Mouse (Mus musculus) heart, embryonic 15.5 days (tissue): ENCODE measurements around the gene Ranbp6. TPM values are rescaled to one million over a fixed set of nuclear protein-coding genes. Genes with fewer than 3 reads are reported as not detected.

Experiments used
- ATAC-seq: fragments of 200-750 bp; cut with Nextera tagmentation; replicated peaks from 2 replicates; pipeline ENCODE4 v1.8.0; 2017; ENCODE audit warnings: low read depth, moderate TSS enrichment; ENCODE audit not compliant: insufficient number of reproducible peaks, insufficient read depth, low FRiP score
- H3K27ac ChIP-seq: fragments of 300-500 bp; sonication (generic); 2 replicates; pipeline ENCODE4 v1.5.1; 2015; ENCODE audit warnings: mild to moderate bottlenecking, inconsistent platforms
- H3K27me3 ChIP-seq: fragments of 300-500 bp; sonication (generic); 2 replicates; pipeline ENCODE4 v1.6.1; 2015; ENCODE audit warnings: inconsistent platforms
- H3K36me3 ChIP-seq: fragments of 300-500 bp; sonication (generic); 2 replicates; pipeline ENCODE4 v1.6.1; 2015; ENCODE audit warnings: mild to moderate bottlenecking, inconsistent platforms
- H3K4me1 ChIP-seq: fragments of 300-500 bp; sonication (generic); replicated peaks from 2 replicates; pipeline ENCODE4 v1.6.1; 2015; ENCODE audit warnings: inconsistent platforms
- H3K4me2 ChIP-seq: fragments of 300-500 bp; sonication (generic); 2 replicates; pipeline ENCODE4 v1.6.1; 2015; ENCODE audit warnings: inconsistent platforms, mild to moderate bottlenecking, moderate library complexity
- H3K4me3 ChIP-seq: fragments of 300-500 bp; sonication (generic); 2 replicates; pipeline ENCODE4 v1.5.1; 2015; ENCODE audit warnings: mild to moderate bottlenecking, inconsistent platforms
- H3K9ac ChIP-seq: fragments of 300-500 bp; sonication (generic); 2 replicates; pipeline ENCODE4 v1.6.1; 2015; ENCODE audit warnings: mild to moderate bottlenecking, inconsistent platforms
- H3K9me3 ChIP-seq: fragments of 300-500 bp; sonication (generic); replicated peaks from 2 replicates; pipeline ENCODE4 v1.6.1; 2016; ENCODE audit warnings: inconsistent platforms
- WGBS: fragments of 180-500 bp; shearing (Covaris S2); methylation state at CpG from one replicate; pipeline ENCODE4 v1.1.7; 2015; ENCODE audit warnings: mixed read lengths; 5-methylcytosine and 5-hydroxymethylcytosine counted together
- polyA plus RNA-seq: library from polyadenylated mRNA; unstranded; fragments of >200 nt; fragmentation: Nextera tagmentation; extraction: Ambion mirVana; gene quantifications from 2 replicates; pipeline ENCODE4 v1.2.1, GENCODE M21; 2015

Ranbp6 gene
- polyA plus RNA-seq, 1 experiment from 2014 or later, result 14.1 TPM

DNA sequence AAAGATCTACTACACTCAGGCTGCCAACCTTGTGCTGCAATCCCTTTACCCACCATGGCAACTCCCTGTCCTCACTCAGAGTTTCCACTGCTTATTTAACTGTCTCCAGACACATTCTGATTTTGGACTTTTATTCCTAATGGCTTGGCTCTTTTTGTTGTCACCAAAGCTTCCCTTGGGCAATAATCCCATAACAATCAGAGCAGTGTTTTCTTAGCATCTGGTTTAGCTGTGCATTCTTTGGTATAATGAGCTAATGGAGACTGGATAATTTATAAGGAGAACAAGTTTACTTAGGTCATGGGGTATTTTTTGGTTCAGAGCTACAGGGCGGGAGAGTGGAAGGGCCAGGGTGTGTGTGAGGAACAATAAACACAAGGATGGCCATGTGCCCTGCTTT is 25.4 kb upstream of the Ranbp6 start:
- Histone ChIP-seq H3K4me3 (no peak overlapping the region), H3K27ac (no peak overlapping the region), H3K4me2 (no peak overlapping the region), H3K27me3 (no peaks in the 10 kb centered on the region), H3K9me3 (no peaks in the 10 kb centered on the region), H3K36me3 (no peaks in the 10 kb centered on the region), H3K9ac (no peak overlapping the region), H3K4me1 (no peaks in the 10 kb centered on the region)
- ATAC-seq, result no peak
- WGBS, result 83% methylated on average over 1 of the region's 1 CpGs

DNA sequence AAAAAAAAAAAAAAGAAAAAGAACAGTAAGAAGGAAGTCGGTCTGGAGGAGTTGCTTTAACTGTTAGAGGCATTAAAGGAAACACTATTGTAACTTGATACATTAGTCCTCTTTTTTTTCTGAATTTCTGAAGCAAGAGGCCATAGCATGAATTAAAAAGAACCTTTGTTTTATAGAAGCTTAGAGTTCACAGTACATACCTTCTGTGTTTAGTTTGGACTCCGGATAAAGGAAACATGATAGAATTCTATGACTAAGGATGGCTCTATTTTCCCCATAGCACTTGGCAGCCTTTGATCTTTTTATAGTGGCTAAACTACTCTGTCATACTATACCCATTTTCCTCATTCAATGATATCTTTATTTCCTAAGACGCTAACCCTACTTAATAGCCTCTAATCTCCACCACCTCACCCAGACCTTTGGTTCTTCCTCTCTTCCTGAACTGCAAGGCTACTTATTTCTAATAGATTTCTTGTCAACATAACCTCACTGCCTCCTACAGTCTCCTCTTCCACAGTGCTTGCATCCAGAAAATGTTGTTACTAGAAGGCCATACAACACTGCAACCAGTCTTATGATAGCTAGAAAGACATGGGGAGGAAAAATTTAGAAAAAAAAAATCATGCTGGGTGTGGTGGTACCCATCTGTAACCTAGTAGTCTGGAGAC is 22.7 kb upstream of the Ranbp6 start:
- no peak overlapping the region for H3K4me2 ChIP-seq
- H3K9me3 ChIP-seq, result no peaks in the 10 kb centered on the region
- no peaks in the 10 kb centered on the region for H3K36me3 ChIP-seq
- 49% methylated on average over 3 of the region's 3 CpGs for WGBS
- no peaks in the 10 kb centered on the region for H3K4me1 ChIP-seq
- no peak overlapping the region for H3K9ac ChIP-seq
- no peak for ATAC-seq
- H3K27ac ChIP-seq, result no peak overlapping the region
- no peak overlapping the region for H3K4me3 ChIP-seq
- H3K27me3 ChIP-seq, result no peaks in the 10 kb centered on the region

DNA sequence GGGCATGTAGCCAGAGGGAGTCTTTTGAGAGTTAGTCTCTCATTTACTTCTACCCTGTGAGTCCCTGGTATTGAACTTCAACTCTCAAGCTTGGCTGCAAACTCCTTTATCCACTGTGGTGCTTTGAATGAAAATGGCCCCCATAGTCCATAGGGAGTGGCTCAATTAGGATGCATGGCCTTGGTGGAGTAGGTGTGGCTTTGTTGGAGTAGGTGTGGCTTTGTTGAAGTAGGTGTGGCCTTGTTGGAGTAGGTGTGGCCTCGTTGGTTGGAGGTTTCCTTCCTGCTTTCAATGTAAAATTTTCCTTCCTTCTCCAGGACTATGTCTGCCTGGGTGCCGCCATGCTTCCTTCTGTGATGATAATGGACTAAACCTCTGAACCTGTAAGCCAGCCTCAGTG is 18.1 kb upstream of the Ranbp6 start:
- ATAC-seq, result no peak

DNA sequence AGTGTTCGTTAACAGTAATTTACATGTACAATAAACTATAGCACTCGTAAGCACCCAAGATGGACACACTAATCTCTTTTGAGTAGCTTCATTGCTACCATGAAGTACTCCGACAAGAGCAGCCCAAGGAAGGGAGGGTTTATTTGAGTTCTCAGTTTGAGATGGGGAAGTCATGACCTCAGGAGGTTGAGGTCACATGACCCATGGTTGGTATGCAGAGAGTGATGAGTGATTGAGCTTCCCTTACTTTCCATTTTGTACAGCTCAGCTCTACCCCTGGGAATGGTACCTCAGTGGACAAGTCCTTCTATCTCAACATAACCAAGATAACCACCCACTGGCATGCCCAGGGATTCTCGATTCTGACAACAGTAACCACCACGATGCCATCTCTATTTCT is 15.8 kb upstream of the Ranbp6 start:
- WGBS, result 65% methylated on average over 5 of the region's 5 CpGs
- Histone ChIP-seq H3K27me3 (no peaks in the 10 kb centered on the region), H3K4me1 (no peaks in the 10 kb centered on the region), H3K27ac (no peak overlapping the region), H3K9ac (no peak overlapping the region), H3K4me3 (no peak overlapping the region), H3K9me3 (no peaks in the 10 kb centered on the region), H3K36me3 (no peaks in the 10 kb centered on the region), H3K4me2 (no peak overlapping the region)
- no peak for ATAC-seq

More for the DNA sequence above, 18.1 kb upstream of the Ranbp6 start:
- WGBS, result 69% methylated on average over 2 of the region's 2 CpGs
- Histone ChIP-seq H3K36me3 (no peaks in the 10 kb centered on the region), H3K4me1 (no peaks in the 10 kb centered on the region), H3K9ac (no peak overlapping the region), H3K27ac (no peak overlapping the region), H3K27me3 (no peaks in the 10 kb centered on the region), H3K4me2 (no peak overlapping the region), H3K4me3 (no peak overlapping the region), H3K9me3 (no peaks in the 10 kb centered on the region)

DNA sequence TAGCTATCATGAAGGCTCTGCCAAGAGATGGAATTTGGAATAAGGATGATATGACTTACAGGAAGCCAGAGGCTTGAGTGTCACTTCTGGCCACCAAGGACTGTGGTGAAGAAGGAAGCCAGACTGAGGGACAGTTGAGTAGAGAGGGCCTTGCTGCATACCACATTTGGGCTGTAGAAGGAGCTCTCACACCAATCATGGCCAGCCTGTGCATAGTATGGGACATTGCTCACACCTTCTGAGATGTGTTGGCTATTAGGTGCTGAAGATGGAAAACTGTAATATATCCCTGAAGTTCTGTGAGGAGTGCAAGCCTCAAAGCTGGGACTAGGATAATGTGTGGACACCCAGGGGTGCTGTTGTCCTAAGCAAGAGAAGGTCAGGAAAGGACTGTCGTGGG is 13.9 kb upstream of the Ranbp6 start:
- H3K4me3 ChIP-seq, result no peak overlapping the region
- H3K4me2 ChIP-seq, result no peak overlapping the region
- ATAC-seq, result 0 out of 2 replicates have a peak, but pooled peaks have one; percentile 55
- no peaks in the 10 kb centered on the region for H3K27me3 ChIP-seq
- no peak overlapping the region for H3K27ac ChIP-seq
- 67% methylated on average over 1 of the region's 1 CpGs for WGBS
- H3K36me3 ChIP-seq, result no peaks in the 10 kb centered on the region
- no peaks in the 10 kb centered on the region for H3K9me3 ChIP-seq
- H3K4me1 ChIP-seq, result no peaks in the 10 kb centered on the region
- H3K9ac ChIP-seq, result no peak overlapping the region

DNA sequence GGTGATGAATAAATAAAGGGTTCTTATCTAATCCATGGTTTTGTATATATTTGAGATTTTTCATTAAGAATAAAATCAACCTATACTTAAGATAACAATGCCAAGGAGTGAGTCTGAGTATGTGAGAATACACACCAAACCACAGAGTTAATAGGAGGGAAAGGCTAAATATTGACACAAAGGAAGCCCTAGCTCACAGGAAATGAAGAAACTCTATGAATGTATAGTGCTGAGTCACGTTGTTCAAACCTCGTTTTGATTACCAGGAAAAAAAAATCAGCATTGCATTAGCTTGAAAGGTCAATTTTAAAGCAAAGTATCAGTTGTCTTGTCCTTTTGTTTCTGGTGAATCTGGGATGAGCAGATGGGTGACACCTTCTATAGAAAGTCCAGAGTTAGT is 12.2 kb upstream of the Ranbp6 start:
- Histone ChIP-seq H3K27me3 (no peaks in the 10 kb centered on the region), H3K36me3 (no peaks in the 10 kb centered on the region), H3K27ac (no peak overlapping the region), H3K9ac (no peak overlapping the region), H3K4me1 (no peaks in the 10 kb centered on the region), H3K4me2 (no peak overlapping the region), H3K4me3 (no peak overlapping the region), H3K9me3 (no peaks in the 10 kb centered on the region)
- no peak for ATAC-seq
- WGBS, result 40% methylated on average over 2 of the region's 2 CpGs

DNA sequence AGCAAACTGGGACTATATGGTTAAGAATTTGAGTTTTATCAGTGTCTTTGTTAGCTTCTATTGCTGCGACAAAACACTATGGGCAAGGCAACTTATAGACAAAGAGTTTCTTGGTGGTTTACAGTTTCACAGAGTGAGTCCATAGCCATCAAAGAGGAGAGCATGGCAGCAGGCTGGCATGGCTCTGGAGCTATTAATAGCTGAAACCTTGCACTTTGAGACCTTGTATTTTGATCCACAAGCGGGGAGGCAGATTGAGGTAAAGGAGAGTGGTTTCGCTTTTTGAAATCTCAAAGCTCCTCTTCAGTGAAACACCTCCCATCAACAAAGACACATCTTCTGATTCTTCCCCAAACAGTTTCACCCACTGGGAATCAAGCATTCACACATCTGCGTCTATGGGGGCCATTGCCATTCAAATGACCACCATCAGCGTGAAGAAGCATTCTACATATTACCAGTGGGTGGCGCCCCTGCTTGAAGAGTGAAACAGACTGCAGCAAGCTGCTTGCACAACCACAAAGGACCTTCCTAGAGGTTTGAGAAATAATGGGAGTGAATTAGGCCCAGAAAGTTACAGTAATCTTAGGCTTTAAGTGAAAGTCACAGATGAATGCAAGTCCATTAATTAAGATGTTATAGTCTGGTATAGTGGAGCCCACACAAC is 11.4 kb upstream of the Ranbp6 start:
- Histone ChIP-seq H3K27me3 (no peaks in the 10 kb centered on the region), H3K36me3 (no peaks in the 10 kb centered on the region), H3K4me1 (no peaks in the 10 kb centered on the region), H3K4me3 (no peak overlapping the region), H3K9me3 (no peaks in the 10 kb centered on the region), H3K27ac (no peak overlapping the region), H3K9ac (no peak overlapping the region), H3K4me2 (no peak overlapping the region)
- no peak for ATAC-seq
- 48% methylated on average over 6 of the region's 6 CpGs for WGBS

DNA sequence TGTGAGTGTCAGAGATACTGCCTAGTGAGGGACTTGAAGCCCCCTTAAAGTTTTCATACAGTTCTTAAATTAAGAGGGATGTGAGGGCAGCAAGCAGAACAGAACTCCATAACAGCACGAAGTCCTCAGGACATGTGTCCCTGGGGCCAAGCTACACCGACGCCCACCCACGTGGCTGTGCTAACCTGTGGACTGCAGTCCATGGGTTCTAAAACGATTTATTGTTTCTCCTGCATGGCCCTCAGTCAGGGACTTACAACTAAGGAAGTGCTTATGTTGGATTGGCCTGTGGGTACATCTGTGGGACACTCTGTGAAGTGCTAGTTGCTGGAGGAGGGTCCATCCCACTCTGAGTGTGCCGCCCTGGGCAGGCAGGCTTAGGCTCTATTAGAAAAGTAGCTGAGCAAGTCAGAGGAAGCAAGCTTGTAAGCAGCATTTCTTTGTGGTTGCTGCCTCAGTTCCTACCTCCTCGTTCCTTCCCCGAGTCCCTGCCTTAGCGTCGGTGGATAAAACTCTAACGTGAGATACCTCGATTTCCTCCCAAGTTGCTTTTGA is 10.8 kb upstream of the Ranbp6 start:
- H3K4me3 ChIP-seq, result no peak overlapping the region
- H3K9ac ChIP-seq, result no peak overlapping the region
- no peaks in the 10 kb centered on the region for H3K36me3 ChIP-seq
- no peaks in the 10 kb centered on the region for H3K4me1 ChIP-seq
- H3K27me3 ChIP-seq, result no peaks in the 10 kb centered on the region
- H3K27ac ChIP-seq, result no peak overlapping the region
- 67% methylated on average over 12 of the region's 12 CpGs for WGBS
- ATAC-seq, result no peak
- H3K9me3 ChIP-seq, result no peaks in the 10 kb centered on the region
- H3K4me2 ChIP-seq, result no peak overlapping the region

DNA sequence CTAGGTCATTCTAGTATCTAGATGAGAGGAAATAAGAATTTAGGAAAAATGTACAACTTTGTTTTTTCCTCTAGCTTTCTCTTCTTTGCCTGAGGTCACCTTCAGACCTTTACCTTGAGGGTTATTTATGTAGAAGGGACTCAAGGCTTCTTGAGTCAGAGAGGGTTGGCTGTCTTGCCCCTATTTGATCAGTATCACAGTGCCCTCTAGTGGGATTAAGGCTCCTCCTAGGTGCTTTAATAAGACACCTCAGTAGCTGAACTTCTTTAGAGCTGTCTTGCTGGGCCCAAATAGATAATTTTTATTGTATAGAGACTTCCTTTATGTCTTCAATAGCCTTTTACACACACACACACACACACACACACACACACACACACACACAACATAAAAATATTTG is 8.2 kb upstream of the Ranbp6 start:
- Histone ChIP-seq H3K27me3 (0 out of 2 replicates have a peak, but pooled peaks cover 3% of the 10 kb centered on the region), H3K4me1 (no peaks in the 10 kb centered on the region), H3K4me2 (no peak overlapping the region), H3K9me3 (no peaks in the 10 kb centered on the region), H3K9ac (no peak overlapping the region), H3K27ac (no peak overlapping the region), H3K4me3 (no peak overlapping the region), H3K36me3 (no peaks in the 10 kb centered on the region)
- no peak for ATAC-seq

DNA sequence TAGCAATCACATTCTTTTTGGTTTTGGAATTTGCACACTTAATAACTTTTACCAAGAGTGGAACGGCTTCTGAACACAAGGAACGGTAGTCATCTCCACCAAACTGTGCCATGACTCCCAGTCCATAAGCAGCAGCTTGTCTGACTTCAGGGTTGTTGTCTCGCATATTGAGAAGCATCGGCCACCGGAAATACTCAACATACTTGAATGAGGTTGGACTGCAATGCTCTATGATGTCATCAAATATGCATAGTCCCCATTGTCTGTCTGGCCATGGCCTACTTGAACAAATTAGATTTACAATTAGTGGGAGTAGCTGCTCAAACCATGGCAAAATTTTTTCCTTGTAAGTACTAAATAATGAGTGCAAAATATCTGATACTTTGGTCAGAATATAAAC is 2.8 kb downstream of the Ranbp6 start:
- no peak overlapping the region for H3K4me2 ChIP-seq
- 94% methylated on average over 5 of the region's 5 CpGs for WGBS
- H3K9ac ChIP-seq, result no peak overlapping the region
- no peak overlapping the region for H3K27ac ChIP-seq
- H3K4me1 ChIP-seq, result peaks cover 13% of the 10 kb centered on the region
- peaks cover 3% of the 10 kb centered on the region; the same call in 1 of the 2 replicates for H3K27me3 ChIP-seq
- no peak overlapping the region for H3K4me3 ChIP-seq
- H3K9me3 ChIP-seq, result no peaks in the 10 kb centered on the region
- ATAC-seq, result no peak
- H3K36me3 ChIP-seq, result peaks cover 15% of the 10 kb centered on the region

DNA sequence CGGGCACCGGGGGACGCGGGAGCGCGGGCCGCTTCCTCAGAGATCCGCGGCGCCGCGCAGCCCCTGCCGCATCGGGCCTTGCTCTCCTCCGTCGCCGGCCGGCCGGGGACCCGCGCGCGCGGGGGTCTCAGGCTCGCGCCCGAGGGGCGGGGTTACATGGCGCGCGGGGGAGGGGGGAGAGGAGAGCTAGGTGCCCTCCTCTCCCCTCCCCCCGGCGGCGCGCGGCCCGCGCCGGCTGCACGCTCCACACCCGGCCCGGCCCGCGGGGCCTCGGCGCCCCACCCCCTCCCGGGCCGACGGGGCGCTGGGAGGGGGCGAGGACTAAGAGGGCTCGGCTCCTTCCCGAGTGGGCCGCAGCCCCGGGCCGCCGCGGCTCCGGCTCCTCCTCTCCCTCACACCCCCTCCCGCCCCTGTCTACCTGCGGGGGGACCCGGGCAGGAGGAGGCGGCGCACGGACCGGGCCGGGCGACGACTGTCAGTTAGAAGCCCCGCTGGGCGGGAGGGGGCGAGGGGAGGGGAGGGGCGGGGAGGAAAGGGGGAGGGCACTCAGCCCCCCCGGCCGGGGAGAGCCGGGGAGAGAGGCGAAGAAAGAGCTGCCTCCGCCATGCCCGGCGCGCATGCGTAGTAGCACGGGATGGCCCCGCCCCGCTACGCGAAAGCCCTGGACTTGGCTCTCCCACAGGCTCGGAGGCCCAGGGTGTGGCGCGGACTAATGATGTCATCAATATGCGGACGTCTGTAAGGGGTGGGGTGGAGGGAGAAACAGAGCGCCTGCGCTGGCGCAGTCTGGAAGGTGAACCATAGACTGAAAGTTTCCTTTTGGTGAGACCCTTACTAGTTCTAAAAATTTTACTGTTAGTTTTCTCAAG is 6.6 kb downstream of the Ranbp6 start, which contains the start of gene 9930021J03Rik:
Gene 9930021J03Rik, minus strand, starts transcription at position 73 of the 869 bp plus-strand sequence.
- under 1% methylated on average over 65 of the region's 95 CpGs for WGBS
- H3K4me2 ChIP-seq, result peak within 1 kb of the TSS; percentile 91
- H3K9me3 ChIP-seq, result no peaks in the 10 kb centered on the region
- H3K27me3 ChIP-seq, result no peaks in the 10 kb centered on the region
- ATAC-seq, result peak; percentile 90
- peak within 1 kb of the TSS; percentile 78 for H3K9ac ChIP-seq
- H3K4me1 ChIP-seq, result peaks cover 12% of the 10 kb centered on the region
- peak within 1 kb of the TSS; percentile 94 for H3K4me3 ChIP-seq
- H3K27ac ChIP-seq, result peak within 1 kb of the TSS; percentile 95
- peaks cover 13% of the 10 kb centered on the region for H3K36me3 ChIP-seq
